Mouse (Mus musculus): ENCODE measurements around the gene Tpgs1.
"Not testable (repeated sequence)": the region's sequence is repeated elsewhere in the genome, so short reads cannot be mapped to it uniquely, and the experiment has no call there.

Tpgs1 gene

GRCm38 (mm10) chr10:79689178-79689577 is 20.0 kb downstream of the Tpgs1 start:
- DNase-seq (ENCODE audit: extremely low spot score, low read depth, low spot score) = no peak

GRCm38 (mm10) chr10:79691986-79692548 is 22.9 kb downstream of the Tpgs1 start:
- no peak for DNase-seq (ENCODE audit: extremely low spot score, low read depth, low spot score)

- DNase-seq (ENCODE audit: extremely low spot score, low read depth, low spot score) = no peak
Observed at GRCm38 (mm10) chr10:79693580-79694378, 24.6 kb downstream of the Tpgs1 start.

- DNase-seq (ENCODE audit: extremely low spot score, low read depth, low spot score) = no peak
Observed at GRCm38 (mm10) chr10:79694379-79694655, 25.1 kb downstream of the Tpgs1 start.

GRCm38 (mm10) chr10:79695231-79696128 is 26.3 kb downstream of the Tpgs1 start:
- DNase-seq (ENCODE audit: extremely low spot score, low read depth, low spot score) = no peak

- no peak for DNase-seq (ENCODE audit: extremely low spot score, low read depth, low spot score)
Observed at GRCm38 (mm10) chr10:79696129-79696651, 27.0 kb downstream of the Tpgs1 start.

- no peak for DNase-seq (ENCODE audit: extremely low spot score, low read depth, low spot score)
Observed at GRCm38 (mm10) chr10:79697916-79698315, 28.7 kb downstream of the Tpgs1 start.

- DNase-seq (ENCODE audit: extremely low spot score, low read depth, low spot score) = no peak
Observed at GRCm38 (mm10) chr10:79698459-79698858, 29.3 kb downstream of the Tpgs1 start.

- DNase-seq (ENCODE audit: extremely low spot score, low read depth, low spot score) = no peak
Observed at GRCm38 (mm10) chr10:79700676-79701075, 31.5 kb downstream of the Tpgs1 start.

GRCm38 (mm10) chr10:79701443-79702129 is 32.4 kb downstream of the Tpgs1 start:
- DNase-seq (ENCODE audit: extremely low spot score, low read depth, low spot score) = no peak

GRCm38 (mm10) chr10:79702970-79703369 is 33.8 kb downstream of the Tpgs1 start:
- DNase-seq (ENCODE audit: extremely low spot score, low read depth, low spot score) = not testable (repeated sequence)

GRCm38 (mm10) chr10:79703541-79703940 is 34.4 kb downstream of the Tpgs1 start:
- no peak for DNase-seq (ENCODE audit: extremely low spot score, low read depth, low spot score)

- peak; percentile 91 for DNase-seq (ENCODE audit: extremely low spot score, low read depth, low spot score)
Observed at GRCm38 (mm10) chr10:79704065-79704969, 35.1 kb downstream of the Tpgs1 start, which contains the start of gene Bsg. Gene Bsg (plus strand): TSS chr10:79704491.

GRCm38 (mm10) chr10:79704970-79705360 is 35.8 kb downstream of the Tpgs1 start:
- DNase-seq (ENCODE audit: extremely low spot score, low read depth, low spot score) = no peak

GRCm38 (mm10) chr10:79705951-79706350 is 36.8 kb downstream of the Tpgs1 start:
- no peak for DNase-seq (ENCODE audit: extremely low spot score, low read depth, low spot score)

- DNase-seq (ENCODE audit: extremely low spot score, low read depth, low spot score) = no peak
Observed at GRCm38 (mm10) chr10:79706406-79707094, 37.4 kb downstream of the Tpgs1 start.

GRCm38 (mm10) chr10:79707162-79707561 is 38.0 kb downstream of the Tpgs1 start:
- no peak for DNase-seq (ENCODE audit: extremely low spot score, low read depth, low spot score)

- no peak for DNase-seq (ENCODE audit: extremely low spot score, low read depth, low spot score)
Observed at GRCm38 (mm10) chr10:79707759-79708158, 38.6 kb downstream of the Tpgs1 start.

GRCm38 (mm10) chr10:79708668-79709067 is 39.5 kb downstream of the Tpgs1 start:
- DNase-seq (ENCODE audit: extremely low spot score, low read depth, low spot score) = no peak

Measured in hindlimb bud, embryonic 11.5 days (tissue).